Mouse (Mus musculus): Measurements from ENCODE around the gene Rasl11a. TPM values are rescaled to one million over a fixed set of nuclear protein-coding genes. Genes with fewer than 3 reads are reported as not detected.
A peak's percentile ranks its signal among the peaks of the same experiment; 100 is the strongest.

Rasl11a gene
- 10 to 100 TPM; 10.8 to 11.6 TPM for total RNA-seq (2021)
- long read RNA-seq, experiment 1, transcript Rasl11a-201 (4 exons, 1,126 nt) = major isoform, 12 of 14 reads
- long read RNA-seq, experiment 1, partial matches to known transcripts = 0 of 14 reads
- long read RNA-seq, experiment 1, other reads (novel, unspliced or antisense) = 2 of 14 reads
- long read RNA-seq, experiment 2, transcript Rasl11a-201 (4 exons, 1,126 nt) = major isoform, 15 of 17 reads
- long read RNA-seq, experiment 2, partial matches to known transcripts = 1 of 17 reads
- long read RNA-seq, experiment 2, other reads (novel, unspliced or antisense) = 1 of 17 reads

DNA sequence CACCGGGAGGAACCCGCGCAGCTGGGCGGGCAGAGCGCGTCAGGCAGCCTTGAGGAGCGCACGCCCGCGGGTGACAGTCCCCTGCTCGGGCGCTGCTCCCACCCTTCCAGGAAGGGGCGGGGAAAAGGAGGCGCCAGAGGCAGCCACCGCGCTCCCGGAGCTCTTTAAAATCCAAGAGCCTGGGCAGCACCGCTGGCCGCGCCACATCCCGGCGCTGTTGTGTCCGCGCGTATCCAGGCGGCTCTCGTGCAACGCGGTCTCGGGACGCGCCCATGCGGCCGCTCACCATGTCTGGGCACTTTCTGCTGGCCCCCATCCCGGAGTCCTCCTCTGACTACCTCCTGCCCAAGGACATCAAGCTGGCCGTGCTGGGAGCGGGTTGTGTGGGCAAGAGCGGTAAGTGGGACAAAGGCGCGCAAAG is at the start of gene Rasl11a:
Rasl11a (plus strand) TSS at position 127 of the 421 bp plus-strand sequence.
- peak; percentile 75 to 87 for DNase-seq (ENCODE audit: low spot score in 2 of 2)

DNA sequence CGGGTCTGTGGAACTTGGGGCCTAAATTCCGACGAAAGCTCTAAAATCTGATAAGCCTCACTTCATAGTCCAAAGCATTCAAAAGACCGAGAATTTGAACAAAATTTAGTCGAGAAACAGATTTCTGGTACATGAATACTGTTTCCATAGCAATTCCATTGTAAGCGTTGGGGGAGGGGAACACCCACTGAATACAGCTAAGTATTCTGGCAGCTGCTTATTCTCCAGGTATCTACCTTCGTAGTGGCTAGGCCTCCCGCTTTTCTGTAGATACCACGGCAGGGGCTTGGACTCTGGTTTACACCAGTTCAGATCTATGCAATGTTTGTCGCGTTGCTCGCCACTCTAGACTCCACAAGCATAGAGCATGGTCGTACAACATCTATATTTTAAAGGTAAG is 49.1 kb upstream of the Rasl11a start:
- DNase-seq (ENCODE audit: low spot score in 2 of 2) = no peak

DNA sequence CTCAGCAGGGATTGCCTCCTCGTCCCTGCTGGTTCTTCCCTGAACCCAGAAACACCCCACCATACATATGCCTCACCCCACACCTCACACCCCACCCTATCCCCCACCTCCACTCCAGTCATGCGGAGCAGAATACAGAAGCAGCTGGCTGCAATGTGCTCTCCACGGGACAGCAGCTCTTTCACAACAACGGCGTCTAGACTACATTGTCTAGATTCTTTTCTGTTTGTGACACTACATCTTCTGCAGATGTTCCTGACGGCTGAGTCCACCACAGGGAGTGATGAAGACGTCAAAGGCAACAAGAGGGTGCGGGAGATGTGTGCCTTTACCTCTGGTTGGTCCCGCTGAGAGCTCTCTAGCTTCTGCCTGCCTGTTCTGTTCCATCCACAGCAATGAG is 46.8 kb upstream of the Rasl11a start:
- DNase-seq (ENCODE audit: low spot score in 2 of 2) = no peak

DNA sequence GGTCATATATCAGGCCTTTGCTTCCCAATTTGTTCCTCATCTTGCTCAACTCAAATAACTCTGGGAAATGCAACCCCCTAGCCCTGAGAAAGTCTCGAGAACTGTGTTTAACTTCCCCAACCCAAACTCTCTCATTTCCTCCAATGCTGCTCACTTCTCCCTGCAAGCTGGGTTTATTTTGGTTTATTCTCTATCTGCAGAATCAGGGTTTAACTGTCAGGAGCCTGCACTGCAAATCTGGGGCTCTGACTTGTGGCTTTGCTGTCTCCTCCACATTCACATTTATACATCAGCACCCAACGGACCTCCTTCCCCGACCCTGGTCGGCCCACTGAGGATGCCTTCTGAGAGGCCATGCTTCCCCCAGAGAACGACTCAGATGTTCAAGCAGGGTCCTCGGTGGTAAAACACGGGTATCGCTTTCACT is 38.9 kb upstream of the Rasl11a start:
- DNase-seq (ENCODE audit: low spot score in 2 of 2) = no peak

DNA sequence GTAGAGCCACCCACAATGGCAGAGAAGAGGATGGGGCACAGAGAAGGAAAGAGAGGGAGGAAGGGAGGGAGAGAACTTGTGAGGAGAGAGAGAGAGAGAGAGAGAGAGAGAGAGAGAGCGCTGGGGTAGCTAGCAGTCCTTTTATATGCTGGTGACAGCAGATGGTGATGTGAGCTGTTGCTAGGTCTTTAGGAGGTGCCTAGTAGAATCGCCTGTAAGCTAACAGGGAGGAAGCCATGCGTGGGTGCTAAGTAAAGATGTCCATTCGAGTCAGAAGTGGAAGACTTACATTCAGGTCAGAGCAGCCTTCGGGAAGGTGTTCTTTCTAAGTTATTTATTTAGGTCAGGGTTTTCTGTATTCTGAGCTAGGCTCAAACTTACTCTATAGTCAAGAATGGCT is 34.9 kb upstream of the Rasl11a start:
- DNase-seq (ENCODE audit: low spot score in 2 of 2) = peak in 1 of 2 experiments; percentile 32

DNA sequence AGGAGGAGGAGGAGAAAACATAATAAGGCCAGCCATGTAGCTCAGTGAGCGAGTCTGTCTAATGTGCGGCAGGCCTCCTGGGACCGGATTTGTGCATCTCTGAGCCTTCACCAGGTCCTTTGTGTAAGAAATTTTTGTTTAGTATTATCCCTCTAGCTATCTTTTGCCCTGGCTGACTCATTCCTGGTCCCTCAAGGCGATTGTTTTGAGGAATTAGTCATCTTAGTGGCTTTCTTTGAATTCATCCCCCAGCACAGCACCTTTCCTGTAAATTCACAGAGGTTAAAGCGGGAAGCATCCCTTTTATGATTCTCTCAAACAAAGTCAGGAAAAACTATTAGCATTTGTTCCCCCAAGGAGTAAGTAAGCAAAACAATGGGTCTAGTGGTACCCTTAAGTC is 32.0 kb upstream of the Rasl11a start:
- no peak for DNase-seq (ENCODE audit: low spot score in 2 of 2)

DNA sequence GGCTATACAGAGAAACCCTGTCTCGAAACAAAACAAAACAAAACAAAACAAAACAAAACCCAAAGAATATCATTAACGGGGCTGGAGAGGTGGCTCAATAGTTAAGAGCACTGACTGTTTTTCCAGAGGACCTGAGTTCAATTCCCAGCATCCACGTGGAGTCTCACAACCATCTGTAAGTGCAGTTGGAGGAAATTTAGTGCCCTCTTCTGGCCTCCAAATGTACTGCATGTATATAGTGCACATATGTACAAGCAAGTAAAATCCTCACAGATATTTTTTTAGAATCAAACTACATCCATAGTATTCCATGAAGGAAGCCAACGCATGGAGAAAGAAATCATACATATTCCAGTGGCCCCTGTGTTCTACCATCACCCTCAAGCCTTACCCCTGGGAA is 31.4 kb upstream of the Rasl11a start:
- no peak for DNase-seq (ENCODE audit: low spot score in 2 of 2)

DNA sequence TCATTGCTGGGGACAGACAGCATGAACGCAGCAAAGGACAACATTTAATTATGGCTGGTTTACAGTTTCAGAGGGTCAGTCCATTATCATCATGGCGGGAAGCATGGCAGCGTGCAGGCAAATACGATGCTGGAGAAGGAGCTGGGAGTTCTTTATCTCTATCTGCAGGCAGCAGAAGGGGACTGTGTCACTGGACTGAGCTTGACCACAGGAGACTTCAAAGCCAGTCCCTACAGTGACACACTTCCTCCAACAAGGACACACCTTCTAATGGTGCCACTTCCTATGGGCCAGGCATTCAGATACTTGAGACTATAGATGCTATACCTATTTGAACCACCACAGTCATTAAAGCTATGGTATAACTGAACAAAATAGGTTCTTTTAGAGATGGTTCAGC is 29.5 kb upstream of the Rasl11a start:
- no peak for DNase-seq (ENCODE audit: low spot score in 2 of 2)

DNA sequence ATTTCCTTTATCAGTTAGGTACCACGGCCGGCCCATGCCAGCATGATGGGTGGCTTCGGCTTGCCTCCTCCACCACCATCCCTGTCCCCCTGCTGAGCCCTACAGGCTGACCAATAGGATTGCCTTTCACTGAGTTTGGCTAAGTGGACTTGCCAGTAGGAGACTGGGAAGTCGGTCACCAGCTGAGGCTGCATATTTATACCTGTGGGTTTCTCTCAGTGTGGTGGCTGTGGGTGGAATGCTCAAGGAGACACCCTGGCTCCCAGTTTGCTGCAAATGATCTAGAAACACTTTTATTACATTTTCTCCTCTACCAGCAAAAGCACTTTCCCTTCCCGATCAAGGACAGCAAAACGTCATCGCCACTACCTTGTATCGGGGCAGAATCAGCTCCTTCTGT is 27.3 kb upstream of the Rasl11a start:
- DNase-seq (ENCODE audit: low spot score in 2 of 2) = peak in 1 of 2 experiments; percentile 47

DNA sequence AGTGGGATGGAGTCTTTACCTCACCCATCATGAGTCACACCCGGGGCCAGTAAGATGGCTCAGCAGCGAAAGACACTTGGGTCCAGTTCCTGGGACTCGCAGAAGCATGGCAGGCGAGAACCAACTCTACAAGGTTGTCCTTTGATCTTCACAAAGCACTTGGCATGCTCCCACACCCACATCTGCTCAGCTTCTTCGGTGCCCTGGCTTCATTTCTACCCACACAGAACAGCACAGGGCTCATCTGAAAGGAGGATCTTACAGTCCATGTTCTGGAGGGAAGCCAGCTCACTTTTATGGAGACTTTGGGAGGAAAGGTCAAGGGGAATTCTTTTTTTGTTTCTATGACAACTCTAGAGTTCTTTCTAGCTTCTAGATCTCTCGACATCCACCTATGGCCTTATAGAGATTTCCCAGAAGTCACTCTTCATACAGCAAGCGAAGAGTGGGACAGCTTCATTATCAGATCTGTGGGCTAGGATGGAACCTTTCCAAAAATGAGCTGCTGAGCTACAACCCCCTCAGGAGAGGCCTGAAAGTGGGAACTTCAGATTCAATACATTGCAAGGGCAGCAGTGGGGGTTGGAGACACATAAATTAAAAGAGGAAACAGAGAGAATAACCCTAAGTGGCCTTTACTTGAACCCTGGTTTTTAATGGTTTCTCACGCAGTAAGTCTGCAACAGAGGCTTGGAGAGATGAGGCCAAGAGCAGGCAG is 25.8 kb upstream of the Rasl11a start:
- DNase-seq (ENCODE audit: low spot score in 2 of 2) = no peak

DNA sequence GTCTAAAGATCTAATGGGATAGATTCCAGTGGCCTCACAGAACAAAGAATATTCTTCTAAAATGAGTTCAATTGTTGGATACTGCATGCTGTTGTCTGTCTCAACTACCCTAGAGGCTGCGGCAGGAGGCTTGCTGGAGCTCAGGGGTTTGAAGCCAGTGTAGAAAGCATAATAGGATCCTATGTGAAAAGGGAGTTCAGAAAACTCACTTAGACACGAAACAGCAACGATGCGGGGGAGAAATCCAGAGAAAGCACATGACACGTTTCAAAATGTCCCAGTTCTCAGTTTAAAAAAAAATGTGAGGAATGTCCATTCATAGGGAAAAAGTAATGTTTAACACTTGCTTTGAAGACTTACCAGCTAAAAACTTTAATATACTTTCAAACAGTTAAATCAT is 21.9 kb upstream of the Rasl11a start:
- DNase-seq (ENCODE audit: low spot score in 2 of 2) = no peak

DNA sequence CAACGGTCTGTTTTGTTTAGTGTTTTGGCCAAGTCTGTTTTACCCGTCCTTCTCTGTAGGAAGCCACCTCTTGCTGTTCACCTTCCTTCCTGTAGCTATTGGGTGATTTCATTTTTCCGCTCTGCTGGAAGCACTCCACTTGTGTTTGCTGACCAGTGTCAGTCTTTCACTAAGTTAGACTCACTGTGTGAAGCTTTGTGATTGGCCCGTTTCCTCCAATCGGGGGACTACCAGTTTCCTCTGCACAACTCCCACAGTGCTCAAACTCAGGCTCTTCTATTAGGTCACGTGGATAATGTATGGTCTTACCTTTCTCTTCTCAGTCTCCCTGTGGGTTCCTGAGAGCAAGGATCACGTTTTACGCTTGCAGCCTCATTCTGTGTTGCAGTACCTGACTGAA is 15.3 kb upstream of the Rasl11a start:
- no peak for DNase-seq (ENCODE audit: low spot score in 2 of 2)

DNA sequence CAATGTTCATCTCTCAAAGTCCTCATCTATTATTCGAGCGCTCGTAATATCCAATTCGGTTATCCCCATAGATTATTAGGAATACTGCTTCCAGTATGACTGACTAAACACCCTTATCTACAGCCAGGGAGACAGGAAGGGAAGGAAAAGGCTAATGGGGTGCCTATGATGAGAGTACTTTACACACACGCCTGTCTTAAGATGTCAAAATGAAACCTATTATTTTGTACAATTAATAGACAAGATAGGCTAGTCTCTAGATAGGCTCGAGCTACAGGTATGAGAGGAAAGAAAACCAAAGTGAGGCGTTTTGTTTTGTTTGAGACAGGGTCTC is 12.5 kb upstream of the Rasl11a start:
- DNase-seq (ENCODE audit: low spot score in 2 of 2) = no peak

DNA sequence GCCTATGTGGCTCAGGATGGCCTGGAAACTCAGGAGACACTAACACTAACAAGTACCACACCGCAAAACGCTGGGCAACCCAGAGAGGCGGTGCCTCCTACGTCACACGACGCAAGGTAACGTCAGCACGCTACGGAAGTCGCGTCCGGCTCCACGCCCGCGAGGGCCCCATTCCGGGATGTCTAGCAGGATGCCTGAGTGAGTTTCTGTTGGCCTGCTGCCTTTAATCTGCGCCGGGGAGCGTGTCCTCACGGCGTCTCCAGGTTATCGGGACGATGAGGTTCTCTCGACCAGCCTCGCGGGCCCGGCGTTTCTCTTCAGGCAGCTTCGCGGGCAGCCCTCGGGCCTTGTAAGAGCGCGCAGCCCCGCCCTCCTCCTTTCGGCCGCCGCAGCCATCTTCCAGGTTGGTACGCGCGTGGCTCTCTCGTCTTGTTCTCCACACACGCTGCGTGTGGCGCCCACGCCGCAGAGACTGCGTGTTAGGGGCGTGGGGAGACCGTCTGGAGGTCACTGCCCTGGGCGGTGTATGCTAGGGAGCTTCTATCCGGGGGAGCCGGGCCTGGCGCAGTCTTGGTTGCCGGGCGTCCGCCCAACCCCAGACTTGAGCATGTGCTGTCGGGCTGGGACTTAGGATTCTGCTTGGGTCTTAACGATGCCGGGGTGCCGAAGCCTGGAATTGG is 12.0 kb upstream of the Rasl11a start, which contains the start of gene Rpl21:
Rpl21 (plus strand) TSS at position 122 of the 680 bp plus-strand sequence.
- DNase-seq (ENCODE audit: low spot score in 2 of 2) = peak; percentile 92 to 95

DNA sequence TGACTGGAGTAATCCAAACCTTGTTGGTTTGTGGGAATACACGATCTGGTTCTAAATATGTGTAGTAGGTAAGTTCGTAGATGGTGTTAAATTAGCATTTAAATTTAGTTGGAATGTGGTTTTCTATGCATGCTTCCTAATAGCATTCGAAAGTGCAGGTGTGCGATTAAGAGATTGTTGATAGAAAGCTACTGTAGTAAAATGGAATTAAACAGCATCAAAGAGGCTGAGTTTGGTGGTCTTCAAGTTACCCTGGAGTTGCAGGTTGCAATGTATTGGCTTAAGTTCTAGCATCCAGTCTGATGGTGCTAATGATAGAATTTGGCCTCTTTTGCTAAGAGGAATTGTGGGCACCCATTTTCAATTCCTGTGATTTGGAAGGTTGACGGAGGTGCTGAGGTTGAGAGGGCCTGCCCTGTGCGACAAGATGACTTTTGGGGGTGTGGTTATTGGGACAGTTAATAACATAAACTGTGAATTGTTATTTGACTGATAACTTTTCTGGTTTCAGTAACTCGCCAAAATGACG is 11.1 kb upstream of the Rasl11a start:
- DNase-seq (ENCODE audit: low spot score in 2 of 2) = no peak

DNA sequence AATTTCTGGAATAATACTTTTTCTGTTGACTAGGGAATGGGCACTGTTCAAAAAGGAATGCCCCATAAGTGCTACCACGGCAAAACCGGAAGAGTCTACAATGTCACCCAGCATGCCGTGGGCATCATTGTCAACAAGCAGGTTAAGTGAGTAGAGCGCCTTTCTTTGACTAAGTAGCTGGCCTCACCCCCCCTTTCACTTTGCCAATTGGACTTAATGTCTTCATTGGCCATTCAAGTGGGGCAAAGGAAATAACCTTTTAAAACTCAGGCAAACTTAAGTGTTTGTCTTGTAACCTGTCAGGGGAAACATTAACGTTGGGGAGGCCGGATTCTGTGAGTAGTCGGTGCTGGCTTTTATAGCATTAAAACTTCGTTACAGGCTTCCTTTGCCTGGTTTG is 9.9 kb upstream of the Rasl11a start:
- DNase-seq (ENCODE audit: low spot score in 2 of 2) = no peak

DNA sequence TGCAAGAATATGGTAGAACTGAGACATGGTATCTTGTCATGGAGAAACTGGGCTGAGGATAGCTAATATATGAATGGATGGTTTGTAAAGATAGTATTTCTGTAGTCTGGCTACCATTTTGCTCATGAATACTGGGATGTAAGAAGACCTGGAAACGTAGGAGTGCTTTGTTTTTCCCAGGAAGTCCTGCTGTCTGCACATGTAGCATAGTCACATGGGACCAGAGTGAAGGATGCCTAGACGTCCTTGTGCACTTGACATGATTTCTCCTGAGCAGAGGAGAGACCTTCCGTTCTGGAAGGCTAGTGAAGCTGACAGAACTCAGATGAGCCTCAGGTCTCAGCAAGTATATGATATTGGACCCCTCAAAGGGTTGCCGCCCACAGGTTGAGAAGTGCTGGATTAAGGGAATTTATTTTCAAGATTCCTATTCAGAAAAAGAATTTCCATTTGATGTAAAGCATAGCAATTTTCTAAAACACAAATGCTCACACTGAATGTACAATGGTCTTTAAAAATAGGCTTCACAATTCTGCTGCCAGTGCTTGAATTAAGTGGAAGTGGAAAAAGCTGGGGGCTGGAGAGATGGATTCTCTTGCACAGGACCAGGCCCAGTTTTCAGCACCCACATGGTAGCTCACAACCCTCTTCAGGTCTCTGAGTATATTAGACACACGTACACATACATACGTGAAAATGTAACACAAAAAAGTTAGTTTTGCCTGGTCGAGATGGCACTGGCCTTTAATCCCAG is 6.7 kb upstream of the Rasl11a start:
- no peak for DNase-seq (ENCODE audit: low spot score in 2 of 2)

DNA sequence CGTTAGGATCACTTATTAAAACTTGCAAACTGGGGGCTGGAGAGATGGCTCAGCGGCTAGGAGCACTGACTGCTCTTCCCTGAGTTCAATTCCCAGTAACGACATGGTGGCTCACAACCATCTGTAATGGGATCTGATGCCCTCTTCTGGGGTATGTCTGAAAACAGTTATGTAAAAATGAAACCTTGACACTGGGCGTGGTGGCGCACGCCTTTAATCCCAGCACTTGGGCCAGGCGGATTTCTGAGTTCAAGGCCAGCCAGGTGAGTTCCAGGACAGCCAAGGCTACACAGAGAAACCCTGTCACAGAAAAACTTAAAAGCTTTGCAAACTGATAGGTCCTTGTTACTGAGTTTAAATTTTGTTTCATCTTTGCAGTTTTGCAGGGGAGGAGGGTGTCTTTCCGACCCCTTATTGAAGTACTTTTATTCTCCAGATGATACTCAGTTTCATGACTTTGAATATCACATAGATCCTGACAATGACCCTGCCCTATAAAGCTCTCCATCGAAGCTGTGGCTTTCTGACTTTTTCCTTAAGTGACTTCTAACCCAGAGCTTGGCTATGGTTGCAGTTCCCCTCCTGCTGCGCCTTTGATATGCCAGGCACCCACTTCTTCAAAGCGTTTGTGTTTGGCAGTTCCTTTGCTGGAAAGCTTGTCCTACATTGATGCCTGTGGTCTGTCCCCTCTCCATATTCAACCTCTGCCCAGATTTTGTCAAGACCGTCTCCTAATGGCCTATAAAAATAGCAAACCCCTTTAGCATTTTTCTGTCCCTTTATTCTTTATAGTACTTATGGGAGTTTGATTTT is 5.8 kb upstream of the Rasl11a start:
- DNase-seq (ENCODE audit: low spot score in 2 of 2) = no peak

DNA sequence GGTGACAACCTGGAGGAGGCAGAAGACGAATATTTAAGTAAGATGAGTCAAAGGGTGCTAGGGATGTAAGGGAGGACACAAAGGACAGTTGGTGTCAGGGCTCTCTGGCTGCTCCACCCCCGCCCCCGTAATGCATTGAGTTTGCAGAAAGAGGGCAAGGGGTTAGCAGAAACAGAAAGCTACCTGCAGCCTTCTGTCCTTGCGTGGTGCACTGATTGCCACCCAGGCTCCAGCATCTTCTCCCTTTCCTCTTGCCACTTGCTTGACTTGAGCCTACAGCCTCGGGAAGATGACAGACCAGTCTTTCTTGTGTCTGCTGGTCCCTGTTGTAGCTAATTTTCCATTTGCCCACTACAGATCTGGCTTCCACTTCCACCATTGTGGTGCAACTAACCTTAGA is 5.1 kb upstream of the Rasl11a start:
- no peak for DNase-seq (ENCODE audit: low spot score in 2 of 2)

DNA sequence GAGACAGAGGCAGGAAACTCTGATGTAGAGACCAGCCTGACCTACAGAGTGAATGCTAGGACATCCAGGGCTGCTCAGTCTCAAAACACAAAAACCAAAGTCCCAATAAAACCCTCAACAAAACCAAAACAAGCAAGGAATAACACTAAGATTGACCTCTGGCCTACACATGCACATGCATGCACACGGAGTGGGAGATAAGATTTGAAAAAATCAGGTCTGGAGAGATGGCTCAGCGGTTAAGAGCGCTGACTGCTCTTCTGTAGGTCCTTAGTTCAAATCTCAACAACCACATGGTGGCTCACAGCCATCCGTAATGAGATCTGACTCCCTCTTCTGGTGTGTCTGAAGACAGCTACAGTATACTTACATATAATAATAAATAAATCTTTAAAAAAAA is 4.4 kb upstream of the Rasl11a start:
- DNase-seq (ENCODE audit: low spot score in 2 of 2) = no peak

Data from left cerebral cortex, adult 18-20 months (tissue).